Mouse (Mus musculus): ENCODE measurements around the gene S1pr4. TPM values are rescaled to one million over a fixed set of nuclear protein-coding genes. Genes with fewer than 3 reads are reported as not detected.

The S1pr4 gene
- polyA plus RNA-seq, 1 experiment: 0.04 TPM

- TF ChIP-seq POLR2A (IDR thresholded peaks at IDR 0.05; ENCODE audit: control insufficient read depth, low read depth, low read length) (no peak), CTCF (IDR thresholded peaks at IDR 0.05; ENCODE audit: control insufficient read depth, insufficient read depth, insufficient replicate concordance, low read depth, low read length) (no peak)
- Histone ChIP-seq H3K36me3 (ENCODE audit: control insufficient read depth, insufficient read depth, low read length) (no peaks in the 10 kb centered on the region), H3K27me3 (ENCODE audit: control insufficient read depth, insufficient read depth, low read length) (no peaks in the 10 kb centered on the region), H3K4me1 (ENCODE audit: control insufficient read depth, insufficient read depth, low read length) (peaks cover 10% of the 10 kb centered on the region), H3K4me3 (ENCODE audit: control insufficient read depth, low read depth, low read length) (no peak overlapping the region), H3K27ac (ENCODE audit: control insufficient read depth, insufficient read depth, low read depth, low read length) (no peak overlapping the region)
Measured at GRCm38 (mm10) chr10:81496969-81497368, 3.0 kb downstream of the S1pr4 start.

DNA sequence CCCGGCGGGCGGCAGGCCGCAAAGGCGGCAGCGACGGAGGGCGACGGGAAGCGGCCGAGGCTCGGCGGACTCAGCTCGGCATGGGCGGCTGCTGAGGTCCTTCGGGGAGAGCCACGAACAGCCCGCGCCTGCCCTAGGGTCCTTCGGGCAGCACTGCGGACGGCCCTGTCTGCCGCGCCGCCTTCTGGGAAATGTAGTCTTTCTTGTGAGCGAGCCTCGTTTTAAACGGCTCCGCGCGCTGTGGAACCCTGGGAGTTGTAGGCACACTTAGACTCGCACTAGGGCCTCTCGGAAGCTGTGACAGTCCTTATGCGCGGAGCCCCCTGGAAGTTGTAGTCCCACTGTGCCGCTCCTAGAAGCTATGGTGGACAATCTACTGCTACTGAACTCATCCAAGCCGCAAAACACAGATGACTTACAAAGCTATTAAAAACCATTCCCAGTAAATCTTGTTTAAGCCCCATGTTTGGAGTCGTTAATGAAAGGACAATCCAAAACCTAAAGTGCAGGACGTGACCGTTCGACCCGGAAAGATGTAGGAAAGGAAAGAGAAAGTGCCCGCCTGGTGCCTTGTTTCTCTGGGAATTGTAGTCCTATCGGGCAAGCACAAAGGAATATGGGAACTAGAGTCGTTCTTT lies 3.5 kb downstream of the S1pr4 start, which contains the start of gene Ncln:
Gene Ncln (minus strand): TSS at position 129 of the 638 bp plus-strand sequence.
- TF ChIP-seq CTCF (IDR thresholded peaks at IDR 0.05; ENCODE audit: control insufficient read depth, insufficient read depth, insufficient replicate concordance, low read depth, low read length) (no peak), POLR2A (IDR thresholded peaks at IDR 0.05; ENCODE audit: control insufficient read depth, low read depth, low read length) (peak; percentile 63)
- peaks cover 10% of the 10 kb centered on the region for H3K4me1 ChIP-seq (ENCODE audit: control insufficient read depth, insufficient read depth, low read length)
- no peaks in the 10 kb centered on the region for H3K36me3 ChIP-seq (ENCODE audit: control insufficient read depth, insufficient read depth, low read length)
- H3K27me3 ChIP-seq (ENCODE audit: control insufficient read depth, insufficient read depth, low read length): no peaks in the 10 kb centered on the region
- H3K27ac ChIP-seq (ENCODE audit: control insufficient read depth, insufficient read depth, low read depth, low read length): peak within 1 kb of the TSS; percentile 77
- peak within 1 kb of the TSS; percentile 99 for H3K4me3 ChIP-seq (ENCODE audit: control insufficient read depth, low read depth, low read length)

GRCm38 (mm10) chr10:81495616-81496263 lies 4.2 kb downstream of the S1pr4 start:
- Histone ChIP-seq H3K4me1 (ENCODE audit: control insufficient read depth, insufficient read depth, low read length) (peaks cover 10% of the 10 kb centered on the region), H3K27ac (ENCODE audit: control insufficient read depth, insufficient read depth, low read depth, low read length) (peak overlapping the region; percentile 65), H3K4me3 (ENCODE audit: control insufficient read depth, low read depth, low read length) (peak overlapping the region; percentile 99), H3K36me3 (ENCODE audit: control insufficient read depth, insufficient read depth, low read length) (no peaks in the 10 kb centered on the region), H3K27me3 (ENCODE audit: control insufficient read depth, insufficient read depth, low read length) (no peaks in the 10 kb centered on the region)
- TF ChIP-seq CTCF (IDR thresholded peaks at IDR 0.05; ENCODE audit: control insufficient read depth, insufficient read depth, insufficient replicate concordance, low read depth, low read length) (no peak), POLR2A (IDR thresholded peaks at IDR 0.05; ENCODE audit: control insufficient read depth, low read depth, low read length) (no peak)

DNA sequence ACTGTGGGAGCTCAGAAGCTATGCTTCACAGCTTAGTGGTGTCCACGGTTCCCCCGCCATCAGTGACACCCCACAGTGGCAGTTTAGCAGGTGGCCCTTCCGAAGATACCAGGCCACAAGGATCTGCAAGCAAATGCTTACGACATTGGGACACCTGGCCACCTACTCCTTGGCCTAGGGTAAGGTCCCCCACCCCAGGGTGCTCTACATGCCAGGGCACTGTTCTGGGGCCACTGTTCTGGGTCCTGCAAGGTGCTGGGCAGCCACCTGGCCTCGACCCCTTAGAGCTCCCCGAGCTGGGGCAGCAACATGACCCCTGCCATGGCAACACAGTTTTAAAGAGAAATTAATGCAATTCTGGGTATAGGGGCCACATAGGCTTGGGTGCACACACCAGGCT lies 4.8 kb downstream of the S1pr4 start:
- Histone ChIP-seq H3K4me3 (ENCODE audit: control insufficient read depth, low read depth, low read length) (peak overlapping the region; percentile 99), H3K36me3 (ENCODE audit: control insufficient read depth, insufficient read depth, low read length) (no peaks in the 10 kb centered on the region), H3K4me1 (ENCODE audit: control insufficient read depth, insufficient read depth, low read length) (peaks cover 10% of the 10 kb centered on the region), H3K27me3 (ENCODE audit: control insufficient read depth, insufficient read depth, low read length) (no peaks in the 10 kb centered on the region), H3K27ac (ENCODE audit: control insufficient read depth, insufficient read depth, low read depth, low read length) (no peak overlapping the region)
- TF ChIP-seq CTCF (IDR thresholded peaks at IDR 0.05; ENCODE audit: control insufficient read depth, insufficient read depth, insufficient replicate concordance, low read depth, low read length): no peak
- no peak for TF ChIP-seq POLR2A (IDR thresholded peaks at IDR 0.05; ENCODE audit: control insufficient read depth, low read depth, low read length)

DNA sequence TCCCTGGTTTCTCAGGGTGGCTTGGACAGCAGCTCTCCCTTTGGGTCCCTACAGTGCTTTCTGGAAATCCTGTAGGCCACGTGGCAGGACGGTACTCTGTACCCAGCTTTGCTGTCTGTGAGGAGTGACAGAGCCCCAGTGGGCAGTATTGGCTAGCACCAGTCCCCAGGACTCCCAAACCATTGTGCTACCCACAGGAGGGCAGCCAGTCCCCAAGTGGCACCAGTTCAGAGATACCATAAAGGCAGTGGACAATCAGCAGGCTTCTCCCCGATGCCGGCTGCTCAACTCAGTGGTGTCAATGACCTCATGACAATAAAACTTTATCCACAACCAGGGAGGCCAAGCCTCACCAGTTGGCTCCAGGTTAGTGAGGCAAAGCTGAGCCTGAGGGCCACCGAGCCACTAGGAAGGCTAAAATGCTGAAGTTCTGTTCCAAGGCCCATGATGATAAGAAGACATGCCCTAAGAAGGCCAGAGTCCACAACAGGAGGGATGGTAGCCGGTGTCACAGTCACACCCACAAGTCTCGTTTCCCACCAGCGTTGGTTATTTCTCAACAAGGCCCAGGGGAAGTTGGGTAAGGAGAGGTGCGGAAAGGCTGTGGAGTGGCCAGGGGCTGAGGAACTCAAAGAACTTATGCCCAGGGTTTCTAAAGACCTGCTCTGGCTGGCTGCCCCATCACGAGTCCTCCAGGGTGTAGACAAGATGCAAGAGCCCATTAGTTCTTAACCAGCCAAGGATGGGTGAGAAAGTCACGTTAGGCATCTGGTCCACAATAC lies 5.5 kb downstream of the S1pr4 start:
- H3K4me3 ChIP-seq (ENCODE audit: control insufficient read depth, low read depth, low read length): no peak overlapping the region
- H3K27ac ChIP-seq (ENCODE audit: control insufficient read depth, insufficient read depth, low read depth, low read length): no peak overlapping the region
- TF ChIP-seq CTCF (IDR thresholded peaks at IDR 0.05; ENCODE audit: control insufficient read depth, insufficient read depth, insufficient replicate concordance, low read depth, low read length): no peak
- TF ChIP-seq POLR2A (IDR thresholded peaks at IDR 0.05; ENCODE audit: control insufficient read depth, low read depth, low read length): no peak
- no peaks in the 10 kb centered on the region; the same call in 1 of the 2 replicates for H3K36me3 ChIP-seq (ENCODE audit: control insufficient read depth, insufficient read depth, low read length)
- no peaks in the 10 kb centered on the region for H3K27me3 ChIP-seq (ENCODE audit: control insufficient read depth, insufficient read depth, low read length)
- H3K4me1 ChIP-seq (ENCODE audit: control insufficient read depth, insufficient read depth, low read length): peaks cover 10% of the 10 kb centered on the region

GRCm38 (mm10) chr10:81493601-81494220 lies 6.2 kb downstream of the S1pr4 start:
- no peaks in the 10 kb centered on the region; the same call in 1 of the 2 replicates for H3K36me3 ChIP-seq (ENCODE audit: control insufficient read depth, insufficient read depth, low read length)
- no peaks in the 10 kb centered on the region for H3K27me3 ChIP-seq (ENCODE audit: control insufficient read depth, insufficient read depth, low read length)
- TF ChIP-seq CTCF (IDR thresholded peaks at IDR 0.05; ENCODE audit: control insufficient read depth, insufficient read depth, insufficient replicate concordance, low read depth, low read length) (no peak), POLR2A (IDR thresholded peaks at IDR 0.05; ENCODE audit: control insufficient read depth, low read depth, low read length) (no peak)
- H3K4me1 ChIP-seq (ENCODE audit: control insufficient read depth, insufficient read depth, low read length): peaks cover 10% of the 10 kb centered on the region
- no peak overlapping the region for H3K4me3 ChIP-seq (ENCODE audit: control insufficient read depth, low read depth, low read length)
- H3K27ac ChIP-seq (ENCODE audit: control insufficient read depth, insufficient read depth, low read depth, low read length): no peak overlapping the region
